Mouse (Mus musculus) liver, embryonic 12.5 days (tissue): ENCODE measurements around the gene Nop56. TPM values are rescaled to one million over a fixed set of nuclear protein-coding genes. Genes with fewer than 3 reads are reported as not detected.

Experiments used
- ATAC-seq: fragments of 200-750 bp; cut with Nextera tagmentation; 2 replicates; pipeline ENCODE4 v1.8.0; 2017; ENCODE audit warnings: moderate number of reproducible peaks, mild to moderate bottlenecking, moderate library complexity
- H3K27ac ChIP-seq: fragments of 300-500 bp; sonication (generic); 2 replicates; pipeline ENCODE4 v1.5.1; 2016; ENCODE audit warnings: mild to moderate bottlenecking
- H3K27me3 ChIP-seq: fragments of 300-500 bp; sonication (generic); replicated peaks from 2 replicates; pipeline ENCODE4 v1.6.1; 2016; ENCODE audit warnings: mild to moderate bottlenecking, moderate library complexity
- H3K36me3 ChIP-seq: fragments of 300-500 bp; sonication (generic); 2 replicates; pipeline ENCODE4 v1.6.1; 2016; ENCODE audit warnings: mild to moderate bottlenecking, moderate library complexity
- H3K4me1 ChIP-seq: fragments of 300-500 bp; sonication (generic); 2 replicates; pipeline ENCODE4 v1.6.1; 2016
- H3K4me2 ChIP-seq: fragments of 300-500 bp; sonication (generic); 2 replicates; pipeline ENCODE4 v1.6.1; 2016; ENCODE audit warnings: mild to moderate bottlenecking, moderate library complexity
- H3K4me3 ChIP-seq: fragments of 300-500 bp; sonication (generic); 2 replicates; pipeline ENCODE4 v1.5.1; 2016; ENCODE audit warnings: mild to moderate bottlenecking, moderate library complexity
- H3K9ac ChIP-seq: fragments of 300-500 bp; sonication (generic); 2 replicates; pipeline ENCODE4 v1.6.1; 2016; ENCODE audit warnings: mild to moderate bottlenecking, moderate library complexity
- H3K9me3 ChIP-seq: fragments of 300-500 bp; sonication (generic); replicated peaks from 2 replicates; pipeline ENCODE4 v1.6.1; 2016; ENCODE audit warnings: mild to moderate bottlenecking, moderate library complexity
- WGBS: fragments of 180-500 bp; shearing (Covaris S2); methylation state at CpG from one replicate; pipeline ENCODE4 v1.1.7; 2016; ENCODE audit not compliant: insufficient replicate concordance; 5-methylcytosine and 5-hydroxymethylcytosine counted together
- polyA plus RNA-seq: library from polyadenylated mRNA; unstranded; fragments of >200 nt; fragmentation: Nextera tagmentation; extraction: Ambion mirVana; gene quantifications from 2 replicates; pipeline ENCODE4 v1.2.1, GENCODE M21; 2016

Nop56 gene
- polyA plus RNA-seq, 1 experiment from 2014 or later, result 389 TPM

- ATAC-seq, result no peak
- Histone ChIP-seq H3K4me3 (peak overlapping the region; percentile 57), H3K9ac (no peak overlapping the region), H3K4me2 (peak overlapping the region; percentile 68), H3K4me1 (peaks cover 26% of the 10 kb centered on the region), H3K9me3 (no peaks in the 10 kb centered on the region), H3K27me3 (peaks cover 93% of the 10 kb centered on the region), H3K36me3 (no peaks in the 10 kb centered on the region), H3K27ac (no peak overlapping the region)
- WGBS, result 6% methylated on average over 20 of the region's 20 CpGs
Measured at GRCm38 (mm10) chr2:130296134-130296745, 22.0 kb downstream of the Nop56 start.

GRCm38 (mm10) chr2:130297580-130297979, 23.4 kb downstream of the Nop56 start:
- peaks cover 26% of the 10 kb centered on the region for H3K4me1 ChIP-seq
- H3K4me3 ChIP-seq, result no peak overlapping the region
- no peaks in the 10 kb centered on the region for H3K9me3 ChIP-seq
- H3K4me2 ChIP-seq, result no peak overlapping the region
- WGBS, result 57% methylated on average over 9 of the region's 9 CpGs
- no peaks in the 10 kb centered on the region for H3K36me3 ChIP-seq
- no peak overlapping the region for H3K9ac ChIP-seq
- H3K27me3 ChIP-seq, result peaks cover 88% of the 10 kb centered on the region
- no peak overlapping the region for H3K27ac ChIP-seq
- ATAC-seq, result no peak

- no peak overlapping the region for H3K9ac ChIP-seq
- no peak for ATAC-seq
- 51% methylated on average over 4 of the region's 4 CpGs for WGBS
Measured at GRCm38 (mm10) chr2:130303014-130303413, 28.8 kb downstream of the Nop56 start.

GRCm38 (mm10) chr2:130327057-130327456, 52.8 kb downstream of the Nop56 start:
- no peak overlapping the region for H3K4me3 ChIP-seq
- no peaks in the 10 kb centered on the region for H3K9me3 ChIP-seq
- no peak overlapping the region for H3K27ac ChIP-seq
- H3K36me3 ChIP-seq, result no peaks in the 10 kb centered on the region
- no peak for ATAC-seq
- 0 out of 2 replicates have a peak, but pooled peaks cover 4% of the 10 kb centered on the region for H3K27me3 ChIP-seq
- no peak overlapping the region for H3K4me2 ChIP-seq
- H3K9ac ChIP-seq, result no peak overlapping the region
- 31% methylated on average over 1 of the region's 1 CpGs for WGBS
- H3K4me1 ChIP-seq, result no peaks in the 10 kb centered on the region

More at GRCm38 (mm10) chr2:130303014-130303413, 28.8 kb downstream of the Nop56 start:
- Histone ChIP-seq H3K36me3 (no peaks in the 10 kb centered on the region), H3K27ac (no peak overlapping the region), H3K4me1 (no peaks in the 10 kb centered on the region), H3K27me3 (peaks cover 50% of the 10 kb centered on the region), H3K9me3 (no peaks in the 10 kb centered on the region), H3K4me2 (no peak overlapping the region), H3K4me3 (no peak overlapping the region)

Other genes starting within 250 kb of the Nop56 start
- gene Tgm6, start 162.0 kb upstream of the Nop56 start, polyA plus RNA-seq, result not detected in 2 replicates
- gene Snrpb, start 95.0 kb upstream of the Nop56 start, polyA plus RNA-seq, result 436 and 453 TPM in 2 replicates
- 0.04 TPM in 1 of 2 replicates, not detected in the other for gene Tmc2, start 79.2 kb upstream of the Nop56 start, polyA plus RNA-seq
- 123 and 127 TPM in 2 replicates for gene Idh3b, start 10.1 kb downstream of the Nop56 start, polyA plus RNA-seq
- gene Ebf4, start 20.7 kb downstream of the Nop56 start, polyA plus RNA-seq, result 0.41 and 0.61 TPM in 2 replicates
- 11.0 TPM in 2 replicates for gene Cpxm1, start 123.1 kb downstream of the Nop56 start, polyA plus RNA-seq
- not detected in 2 replicates for gene Gm28372, start 130.8 kb downstream of the Nop56 start, polyA plus RNA-seq
- gene 1700020A23Rik, start 130.8 kb downstream of the Nop56 start, polyA plus RNA-seq, result not detected in 2 replicates
- gene Tmem239, start 132.0 kb downstream of the Nop56 start, polyA plus RNA-seq, result not detected in 2 replicates
- gene Vps16, start 149.9 kb downstream of the Nop56 start, polyA plus RNA-seq, result 54.9 and 64.5 TPM in 2 replicates
- gene Pced1a, start 150.3 kb downstream of the Nop56 start, polyA plus RNA-seq, result 5.2 and 5.7 TPM in 2 replicates
- 51.3 and 57.7 TPM in 2 replicates for gene Ptpra, start 175.8 kb downstream of the Nop56 start, polyA plus RNA-seq